Mouse (Mus musculus): ENCODE measurements around the gene Olfr553. TPM values are rescaled to one million over a fixed set of nuclear protein-coding genes. Genes with fewer than 3 reads are reported as not detected.
"Not testable (repeated sequence)": the region's sequence is repeated elsewhere in the genome, so short reads cannot be mapped to it uniquely, and the experiment has no call there.

Olfr553 gene
- polyA plus RNA-seq (2014; fragmentation: Nextera tagmentation; extraction: Ambion mirVana), result not detected in 2 replicates

DNA sequence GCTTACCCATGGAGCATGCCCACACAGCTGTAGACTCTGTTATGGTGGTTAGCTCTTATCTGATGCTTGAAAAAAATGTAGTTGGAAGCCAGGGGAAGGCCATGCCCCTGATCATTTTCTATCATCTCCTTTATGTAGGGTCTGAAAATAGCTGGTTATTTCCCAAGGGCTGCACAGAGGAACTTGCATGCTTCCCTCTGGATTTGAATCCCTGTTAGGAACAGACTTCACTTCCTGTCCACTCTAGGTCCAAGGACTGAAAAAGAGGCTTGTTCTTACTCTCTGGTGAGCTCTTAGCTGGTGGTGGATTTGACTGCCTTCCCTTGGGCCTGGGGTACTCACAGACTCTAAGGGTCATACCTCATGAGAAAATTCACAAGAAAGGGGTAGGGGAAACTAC is at the start of gene Olfr553:
Gene Olfr553 (minus strand): TSS at position 101 of the 400 bp plus-strand sequence.
- H3K36me3 ChIP-seq (ENCODE audit: control insufficient read depth, insufficient read depth, low read length), result no peaks in the 10 kb centered on the region
- no peak within 1 kb of the TSS for H3K9ac ChIP-seq (ENCODE audit: low read depth, low read length)
- ATAC-seq (replicated peaks; ENCODE audit: low FRiP score), result no peak
- no peak within 1 kb of the TSS for H3K27ac ChIP-seq (ENCODE audit: low read depth, low read length)
- H3K27me3 ChIP-seq (replicated peaks; ENCODE audit: control insufficient read depth, insufficient read depth, low read length), result no peaks in the 10 kb centered on the region
- H3K9me3 ChIP-seq (ENCODE audit: control insufficient read depth, low read length), result no peaks in the 10 kb centered on the region
- H3K4me1 ChIP-seq (replicated peaks; ENCODE audit: control insufficient read depth, insufficient read depth, low read length), result no peaks in the 10 kb centered on the region
- no peak within 1 kb of the TSS for H3K4me2 ChIP-seq
- no peak for DNase-seq (ENCODE audit: low spot score)
- H3K4me3 ChIP-seq (ENCODE audit: low read depth, low read length), result no peak within 1 kb of the TSS

- ATAC-seq (replicated peaks; ENCODE audit: low FRiP score) (no peak), DNase-seq (ENCODE audit: low spot score) (no peak)
- H3K27ac ChIP-seq (ENCODE audit: low read depth, low read length), result no peak overlapping the region
- H3K9me3 ChIP-seq (ENCODE audit: control insufficient read depth, low read length), result no peaks in the 10 kb centered on the region
- WGBS, result 22% methylated on average over 2 of the region's 2 CpGs
- H3K9ac ChIP-seq (ENCODE audit: low read depth, low read length), result no peak overlapping the region
- H3K4me1 ChIP-seq (replicated peaks; ENCODE audit: control insufficient read depth, insufficient read depth, low read length), result no peaks in the 10 kb centered on the region
- no peak overlapping the region for H3K4me3 ChIP-seq (ENCODE audit: low read depth, low read length)
- no peaks in the 10 kb centered on the region for H3K36me3 ChIP-seq (ENCODE audit: control insufficient read depth, insufficient read depth, low read length)
- no peak overlapping the region for H3K4me2 ChIP-seq
- H3K27me3 ChIP-seq (replicated peaks; ENCODE audit: control insufficient read depth, insufficient read depth, low read length), result no peaks in the 10 kb centered on the region
Observed at GRCm38 (mm10) chr7:102665378-102665777, 47.4 kb upstream of the Olfr553 start.

DNA sequence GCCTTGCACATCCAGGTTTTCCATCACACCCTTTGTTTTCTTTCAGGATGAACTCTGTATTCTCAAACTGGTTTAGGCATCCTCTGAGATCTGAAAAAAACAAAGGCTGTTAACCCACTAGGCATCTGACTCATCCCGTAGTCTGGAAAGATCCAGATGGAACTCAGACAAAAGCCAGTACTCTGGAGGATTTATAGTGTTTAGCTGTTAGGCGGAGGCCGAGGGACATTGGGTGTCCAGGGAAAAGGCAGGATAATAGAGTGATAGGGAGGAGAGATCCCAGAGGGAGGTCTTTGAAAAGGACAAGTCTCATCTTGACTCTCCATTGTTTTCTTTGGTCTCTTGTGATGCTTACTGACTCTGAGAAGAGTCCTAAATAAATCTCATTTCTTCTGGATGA is 46.6 kb upstream of the Olfr553 start, which contains the start of gene Olfr556:
Gene Olfr556 (plus strand): TSS at position 301 of the 400 bp plus-strand sequence.
- 72% methylated on average over 3 of the region's 3 CpGs for WGBS

GRCm38 (mm10) chr7:102658523-102658922 is 40.5 kb upstream of the Olfr553 start, which contains the start of gene Olfr555:
Gene Olfr555, plus strand, starts transcription at chr7:102658823.
- 52% methylated on average over 1 of the region's 1 CpGs for WGBS
- H3K27me3 ChIP-seq (replicated peaks; ENCODE audit: control insufficient read depth, insufficient read depth, low read length), result no peaks in the 10 kb centered on the region
- no peak within 1 kb of the TSS for H3K9ac ChIP-seq (ENCODE audit: low read depth, low read length)
- H3K36me3 ChIP-seq (ENCODE audit: control insufficient read depth, insufficient read depth, low read length), result no peaks in the 10 kb centered on the region
- H3K4me3 ChIP-seq (ENCODE audit: low read depth, low read length), result no peak within 1 kb of the TSS
- H3K4me2 ChIP-seq, result no peak within 1 kb of the TSS
- ATAC-seq (replicated peaks; ENCODE audit: low FRiP score) (no peak), DNase-seq (ENCODE audit: low spot score) (no peak)
- H3K4me1 ChIP-seq (replicated peaks; ENCODE audit: control insufficient read depth, insufficient read depth, low read length), result no peaks in the 10 kb centered on the region
- no peaks in the 10 kb centered on the region for H3K9me3 ChIP-seq (ENCODE audit: control insufficient read depth, low read length)
- H3K27ac ChIP-seq (ENCODE audit: low read depth, low read length), result no peak within 1 kb of the TSS

More for the DNA sequence above, 46.6 kb upstream of the Olfr553 start, which contains the start of gene Olfr556:
- no peaks in the 10 kb centered on the region for H3K27me3 ChIP-seq (replicated peaks; ENCODE audit: control insufficient read depth, insufficient read depth, low read length)
- no peak within 1 kb of the TSS for H3K4me3 ChIP-seq (ENCODE audit: low read depth, low read length)
- no peak for DNase-seq (ENCODE audit: low spot score)
- no peak within 1 kb of the TSS for H3K27ac ChIP-seq (ENCODE audit: low read depth, low read length)
- H3K9ac ChIP-seq (ENCODE audit: low read depth, low read length), result no peak within 1 kb of the TSS
- H3K4me1 ChIP-seq (replicated peaks; ENCODE audit: control insufficient read depth, insufficient read depth, low read length), result no peaks in the 10 kb centered on the region
- no peaks in the 10 kb centered on the region for H3K36me3 ChIP-seq (ENCODE audit: control insufficient read depth, insufficient read depth, low read length)
- ATAC-seq (replicated peaks; ENCODE audit: low FRiP score), result no peak
- H3K4me2 ChIP-seq, result no peak within 1 kb of the TSS
- no peaks in the 10 kb centered on the region for H3K9me3 ChIP-seq (ENCODE audit: control insufficient read depth, low read length)

GRCm38 (mm10) chr7:102644945-102645344 is 26.9 kb upstream of the Olfr553 start:
- not testable (repeated sequence) for H3K36me3 ChIP-seq (ENCODE audit: control insufficient read depth, insufficient read depth, low read length); H3K27ac ChIP-seq (ENCODE audit: low read depth, low read length); ATAC-seq (replicated peaks; ENCODE audit: low FRiP score); H3K4me3 ChIP-seq (ENCODE audit: low read depth, low read length); DNase-seq (ENCODE audit: low spot score); H3K27me3 ChIP-seq (replicated peaks; ENCODE audit: control insufficient read depth, insufficient read depth, low read length); H3K4me2 ChIP-seq; H3K4me1 ChIP-seq (replicated peaks; ENCODE audit: control insufficient read depth, insufficient read depth, low read length); H3K9me3 ChIP-seq (ENCODE audit: control insufficient read depth, low read length); H3K9ac ChIP-seq (ENCODE audit: low read depth, low read length)
- WGBS, result 77% methylated on average over 3 of the region's 4 CpGs

- Histone ChIP-seq H3K4me1 (replicated peaks; ENCODE audit: control insufficient read depth, insufficient read depth, low read length) (no peaks in the 10 kb centered on the region), H3K9ac (ENCODE audit: low read depth, low read length) (no peak within 1 kb of the TSS), H3K4me2 (no peak within 1 kb of the TSS), H3K9me3 (ENCODE audit: control insufficient read depth, low read length) (no peaks in the 10 kb centered on the region), H3K36me3 (ENCODE audit: control insufficient read depth, insufficient read depth, low read length) (no peaks in the 10 kb centered on the region), H3K27me3 (replicated peaks; ENCODE audit: control insufficient read depth, insufficient read depth, low read length) (no peaks in the 10 kb centered on the region), H3K4me3 (ENCODE audit: low read depth, low read length) (no peak within 1 kb of the TSS), H3K27ac (ENCODE audit: low read depth, low read length) (no peak within 1 kb of the TSS)
- DNase-seq (ENCODE audit: low spot score), result no peak
- no peak for ATAC-seq (replicated peaks; ENCODE audit: low FRiP score)
- WGBS, result 66% methylated on average over 1 of the region's 1 CpGs
Observed at GRCm38 (mm10) chr7:102638132-102638531, 20.1 kb upstream of the Olfr553 start, which contains the start of gene Olfr554. Gene Olfr554, plus strand, starts transcription at chr7:102638432.

DNA sequence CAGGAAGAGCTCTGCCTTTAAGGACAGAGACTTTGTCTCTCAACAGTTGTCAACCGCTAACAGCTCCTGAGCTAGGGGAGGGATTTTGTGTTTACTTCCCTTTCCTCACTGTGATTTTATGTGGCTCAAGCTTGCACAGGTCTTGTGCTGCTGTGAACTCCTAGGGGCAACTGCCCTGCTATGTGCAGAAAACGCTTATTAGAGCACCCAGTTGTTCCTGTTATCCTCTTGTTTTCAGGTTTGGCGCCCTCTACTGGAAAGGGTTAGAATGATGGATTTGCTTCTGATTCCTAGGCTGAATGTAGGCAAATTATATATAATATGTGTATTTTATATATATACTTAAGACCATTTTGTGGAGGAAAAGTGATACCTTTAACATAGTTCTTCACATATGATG is 18.6 kb upstream of the Olfr553 start:
- WGBS, result 32% methylated on average over 3 of the region's 3 CpGs
- H3K4me3 ChIP-seq (ENCODE audit: low read depth, low read length), result no peak overlapping the region
- H3K27me3 ChIP-seq (replicated peaks; ENCODE audit: control insufficient read depth, insufficient read depth, low read length), result no peaks in the 10 kb centered on the region
- no peaks in the 10 kb centered on the region for H3K36me3 ChIP-seq (ENCODE audit: control insufficient read depth, insufficient read depth, low read length)
- no peaks in the 10 kb centered on the region for H3K4me1 ChIP-seq (replicated peaks; ENCODE audit: control insufficient read depth, insufficient read depth, low read length)
- no peak overlapping the region for H3K27ac ChIP-seq (ENCODE audit: low read depth, low read length)
- no peak overlapping the region for H3K9ac ChIP-seq (ENCODE audit: low read depth, low read length)
- ATAC-seq (replicated peaks; ENCODE audit: low FRiP score) (no peak), DNase-seq (ENCODE audit: low spot score) (no peak)
- no peaks in the 10 kb centered on the region for H3K9me3 ChIP-seq (ENCODE audit: control insufficient read depth, low read length)
- H3K4me2 ChIP-seq, result no peak overlapping the region

DNA sequence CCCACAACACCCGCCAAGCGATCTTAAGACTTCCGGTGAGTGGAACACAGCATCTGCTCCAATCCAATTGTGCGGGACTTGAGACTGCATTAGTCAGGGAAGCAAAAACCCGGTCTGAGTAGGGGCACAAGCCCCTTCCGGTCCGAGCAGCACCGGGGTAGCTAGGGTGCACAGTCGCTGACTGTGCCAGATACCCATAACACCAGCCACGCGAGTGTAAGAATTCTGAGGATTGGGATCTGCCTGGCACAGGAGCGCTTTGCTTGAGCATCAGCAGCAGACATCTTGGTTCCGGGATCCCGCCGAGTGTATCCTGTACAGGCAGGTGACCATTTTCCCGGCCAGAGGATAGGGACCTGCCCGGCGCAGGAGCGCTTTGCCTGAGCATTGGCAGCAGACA is 2.4 kb upstream of the Olfr553 start:
- not testable (repeated sequence) for H3K9me3 ChIP-seq (ENCODE audit: control insufficient read depth, low read length); H3K4me1 ChIP-seq (replicated peaks; ENCODE audit: control insufficient read depth, insufficient read depth, low read length); H3K4me3 ChIP-seq (ENCODE audit: low read depth, low read length); DNase-seq (ENCODE audit: low spot score); H3K9ac ChIP-seq (ENCODE audit: low read depth, low read length); H3K27ac ChIP-seq (ENCODE audit: low read depth, low read length); H3K27me3 ChIP-seq (replicated peaks; ENCODE audit: control insufficient read depth, insufficient read depth, low read length); H3K4me2 ChIP-seq; H3K36me3 ChIP-seq (ENCODE audit: control insufficient read depth, insufficient read depth, low read length); ATAC-seq (replicated peaks; ENCODE audit: low FRiP score)
- WGBS, result 72% methylated on average over 18 of the region's 19 CpGs

GRCm38 (mm10) chr7:102619608-102620007 is 1.6 kb upstream of the Olfr553 start:
- no peak overlapping the region for H3K4me3 ChIP-seq (ENCODE audit: low read depth, low read length)
- DNase-seq (ENCODE audit: low spot score) (no peak), ATAC-seq (replicated peaks; ENCODE audit: low FRiP score) (no peak)
- no peak overlapping the region for H3K4me2 ChIP-seq
- no peaks in the 10 kb centered on the region for H3K9me3 ChIP-seq (ENCODE audit: control insufficient read depth, low read length)
- no peaks in the 10 kb centered on the region for H3K27me3 ChIP-seq (replicated peaks; ENCODE audit: control insufficient read depth, insufficient read depth, low read length)
- no peak overlapping the region for H3K27ac ChIP-seq (ENCODE audit: low read depth, low read length)
- H3K36me3 ChIP-seq (ENCODE audit: control insufficient read depth, insufficient read depth, low read length), result no peaks in the 10 kb centered on the region
- H3K4me1 ChIP-seq (replicated peaks; ENCODE audit: control insufficient read depth, insufficient read depth, low read length), result no peaks in the 10 kb centered on the region
- 69% methylated on average over 5 of the region's 5 CpGs for WGBS
- no peak overlapping the region for H3K9ac ChIP-seq (ENCODE audit: low read depth, low read length)
